Mouse (Mus musculus) intestine, embryonic 14.5 days (tissue): ENCODE measurements around the gene Zfp644. TPM values are rescaled to one million over a fixed set of nuclear protein-coding genes. Genes with fewer than 3 reads are reported as not detected.
A peak's percentile ranks its signal among the peaks of the same experiment; 100 is the strongest.

Source experiments
- ATAC-seq: fragments of 200-750 bp; cut with Nextera tagmentation; replicated peaks from 2 replicates; pipeline ENCODE4 v1.8.0; 2017; ENCODE audit warnings: low read depth, moderate number of reproducible peaks, moderate TSS enrichment, moderate library complexity; ENCODE audit not compliant: low FRiP score, low TSS enrichment
- DNase-seq: peaks from one replicate; pipeline ENCODE4 v3.0.0-alpha.2; 2018; ENCODE audit warnings: low spot score
- H3K27ac ChIP-seq: fragments of 300-500 bp; sonication (generic); 2 replicates; pipeline ENCODE4 v1.5.1; 2014; ENCODE audit warnings: low read depth, mild to moderate bottlenecking, control low read depth
- H3K27me3 ChIP-seq: fragments of 300-500 bp; sonication (generic); replicated peaks from 2 replicates; pipeline ENCODE4 v1.6.1; 2014; ENCODE audit warnings: low read length, control low read depth; ENCODE audit not compliant: control insufficient read depth, insufficient read depth
- H3K36me3 ChIP-seq: fragments of 300-500 bp; sonication (generic); 2 replicates; pipeline ENCODE4 v1.6.1; 2014; ENCODE audit warnings: low read length, control low read depth; ENCODE audit not compliant: control insufficient read depth, insufficient read depth
- H3K4me1 ChIP-seq: fragments of 300-500 bp; sonication (generic); replicated peaks from 2 replicates; pipeline ENCODE4 v1.6.1; 2014; ENCODE audit warnings: low read length, control low read depth, mixed read lengths; ENCODE audit not compliant: control insufficient read depth, insufficient read depth
- H3K4me2 ChIP-seq: fragments of 300-500 bp; sonication (generic); 2 replicates; pipeline ENCODE4 v1.6.1; 2014; ENCODE audit warnings: low read length
- H3K4me3 ChIP-seq: fragments of 300-500 bp; sonication (generic); 2 replicates; pipeline ENCODE4 v1.5.1; 2014; ENCODE audit warnings: low read depth, low read length, control low read depth, mixed read lengths
- H3K9ac ChIP-seq: fragments of 300-500 bp; sonication (generic); 2 replicates; pipeline ENCODE4 v1.6.1; 2014; ENCODE audit warnings: mild to moderate bottlenecking, low read length
- H3K9me3 ChIP-seq: fragments of 300-500 bp; sonication (generic); 2 replicates; pipeline ENCODE4 v1.6.1; 2016; ENCODE audit warnings: low read length, control low read depth; ENCODE audit not compliant: control insufficient read depth
- WGBS: fragments of 180-500 bp; shearing (Covaris S2); extraction: QIAGEN DNeasy Blood & Tissue Kit; methylation state at CpG from one replicate; pipeline ENCODE4 v1.1.7; 2014; 5-methylcytosine and 5-hydroxymethylcytosine counted together
- polyA plus RNA-seq: library from polyadenylated mRNA; unstranded; fragments of >200 nt; fragmentation: Nextera tagmentation; extraction: Ambion mirVana; gene quantifications from 2 replicates; pipeline ENCODE4 v1.2.1, GENCODE M21; 2014

Zfp644 gene
- polyA plus RNA-seq, 1 experiment from 2014 or later = 85.1 TPM

- no peak for DNase-seq
- Histone ChIP-seq H3K4me1 (no peaks in the 10 kb centered on the region), H3K9me3 (no peaks in the 10 kb centered on the region), H3K36me3 (peaks cover 10% of the 10 kb centered on the region; the same call in 1 of the 2 replicates), H3K27ac (no peak overlapping the region), H3K4me2 (no peak overlapping the region), H3K9ac (no peak overlapping the region), H3K4me3 (no peak overlapping the region), H3K27me3 (no peaks in the 10 kb centered on the region)
- WGBS = 85% methylated on average over 8 of the region's 8 CpGs
- ATAC-seq = no peak
Measured at GRCm38 (mm10) chr5:106599482-106599881, 97.6 kb downstream of the Zfp644 start.

DNA sequence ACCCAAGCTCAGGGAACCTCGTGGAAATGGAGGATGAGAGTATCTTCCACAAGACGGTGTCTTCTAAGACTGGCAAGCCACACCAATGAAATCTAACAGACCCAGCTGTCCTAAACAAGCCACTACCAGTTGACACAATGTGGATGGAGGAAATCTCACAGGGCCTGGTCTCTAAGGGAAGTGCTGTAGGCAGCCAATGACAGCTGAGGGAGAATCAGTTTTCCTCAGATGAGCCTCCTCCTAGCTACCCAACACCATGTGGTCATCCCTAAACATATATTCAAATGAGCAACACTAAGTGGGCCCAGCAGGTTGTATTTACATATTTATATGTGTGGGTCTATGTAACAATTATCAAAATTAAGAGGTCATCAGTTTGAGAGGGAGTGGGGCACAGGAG lies 99.6 kb downstream of the Zfp644 start:
- Histone ChIP-seq H3K9me3 (no peaks in the 10 kb centered on the region), H3K27ac (no peak overlapping the region), H3K4me2 (no peak overlapping the region), H3K27me3 (no peaks in the 10 kb centered on the region), H3K4me1 (no peaks in the 10 kb centered on the region), H3K4me3 (no peak overlapping the region), H3K36me3 (peaks cover 6% of the 10 kb centered on the region; the same call in 1 of the 2 replicates), H3K9ac (no peak overlapping the region)
- ATAC-seq = no peak
- no peak for DNase-seq
- WGBS = 88% methylated on average over 2 of the region's 2 CpGs

- peaks cover 3% of the 10 kb centered on the region; the same call in 1 of the 2 replicates for H3K9me3 ChIP-seq
- DNase-seq (no peak), ATAC-seq (no peak)
- H3K4me2 ChIP-seq = no peak overlapping the region
- H3K4me3 ChIP-seq = no peak overlapping the region
- no peak overlapping the region for H3K9ac ChIP-seq
- H3K27ac ChIP-seq = no peak overlapping the region
- H3K4me1 ChIP-seq = no peaks in the 10 kb centered on the region
- H3K27me3 ChIP-seq = no peaks in the 10 kb centered on the region
- H3K36me3 ChIP-seq = peaks cover 8% of the 10 kb centered on the region; the same call in 1 of the 2 replicates
Measured at GRCm38 (mm10) chr5:106594388-106594787, 102.7 kb downstream of the Zfp644 start.

GRCm38 (mm10) chr5:106590686-106591085 lies 106.4 kb downstream of the Zfp644 start:
- H3K4me2 ChIP-seq = no peak overlapping the region
- no peak overlapping the region for H3K9ac ChIP-seq
- no peak overlapping the region for H3K4me3 ChIP-seq
- H3K9me3 ChIP-seq = peaks cover 3% of the 10 kb centered on the region; the same call in 1 of the 2 replicates
- H3K27ac ChIP-seq = no peak overlapping the region
- ATAC-seq (no peak), DNase-seq (no peak)
- H3K36me3 ChIP-seq = 0 out of 2 replicates have a peak, but pooled peaks cover 7% of the 10 kb centered on the region
- 92% methylated on average over 5 of the region's 5 CpGs for WGBS
- no peaks in the 10 kb centered on the region for H3K4me1 ChIP-seq
- no peaks in the 10 kb centered on the region for H3K27me3 ChIP-seq

DNA sequence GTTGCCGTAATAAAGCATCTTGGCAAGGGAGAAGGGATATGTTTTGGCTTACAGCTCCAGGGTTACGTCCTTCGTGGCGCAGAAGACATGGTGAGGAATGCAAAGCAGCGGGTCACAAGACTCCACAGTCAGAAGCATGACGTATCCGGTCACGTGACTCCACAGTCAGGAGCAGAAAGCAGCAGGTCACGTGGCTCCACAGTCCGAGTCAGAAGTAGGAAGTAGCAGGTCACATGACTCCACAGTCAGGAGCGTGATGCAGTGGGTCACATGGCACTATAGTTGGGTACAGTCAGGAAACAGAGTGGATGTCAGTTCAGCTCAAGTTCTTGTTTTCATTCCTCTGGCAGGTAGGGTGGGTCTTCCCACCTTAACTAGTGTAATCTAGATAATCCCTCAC lies 107.4 kb downstream of the Zfp644 start:
- Histone ChIP-seq H3K9ac (no peak overlapping the region), H3K9me3 (peaks cover 3% of the 10 kb centered on the region; the same call in 1 of the 2 replicates), H3K36me3 (0 out of 2 replicates have a peak, but pooled peaks cover 4% of the 10 kb centered on the region), H3K4me3 (no peak overlapping the region), H3K4me1 (no peaks in the 10 kb centered on the region), H3K27me3 (no peaks in the 10 kb centered on the region), H3K4me2 (no peak overlapping the region), H3K27ac (no peak overlapping the region)
- ATAC-seq (no peak), DNase-seq (no peak)
- WGBS = 91% methylated on average over 11 of the region's 11 CpGs

DNA sequence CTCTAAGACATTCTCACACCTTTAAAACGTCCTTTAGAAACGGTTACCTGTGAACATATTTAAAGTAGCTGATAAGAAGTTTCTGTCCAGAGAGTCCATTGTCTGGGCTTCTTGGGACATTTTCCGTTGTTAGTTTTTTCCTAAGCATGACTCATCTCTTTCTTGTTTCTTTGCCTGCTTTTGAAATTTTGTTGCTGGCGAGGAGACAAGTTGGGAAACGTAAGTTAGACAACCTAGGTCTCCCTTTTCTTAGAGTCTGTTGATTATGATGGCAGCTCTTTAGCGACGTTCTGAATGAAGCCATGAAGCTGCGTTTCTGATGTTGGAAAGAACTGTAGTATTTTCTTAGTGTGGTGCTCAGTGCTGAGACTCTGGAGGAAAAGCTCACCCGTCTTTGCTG lies 108.1 kb downstream of the Zfp644 start:
- peaks cover 3% of the 10 kb centered on the region; the same call in 1 of the 2 replicates for H3K9me3 ChIP-seq
- ATAC-seq (no peak), DNase-seq (no peak)
- 91% methylated on average over 9 of the region's 9 CpGs for WGBS
- no peak overlapping the region for H3K9ac ChIP-seq
- no peaks in the 10 kb centered on the region for H3K27me3 ChIP-seq
- H3K4me2 ChIP-seq = no peak overlapping the region
- H3K4me1 ChIP-seq = no peaks in the 10 kb centered on the region
- no peak overlapping the region for H3K27ac ChIP-seq
- H3K4me3 ChIP-seq = no peak overlapping the region
- 0 out of 2 replicates have a peak, but pooled peaks cover 4% of the 10 kb centered on the region for H3K36me3 ChIP-seq

GRCm38 (mm10) chr5:106580943-106581342 lies 116.1 kb downstream of the Zfp644 start:
- H3K4me2 ChIP-seq = no peak overlapping the region
- no peaks in the 10 kb centered on the region for H3K36me3 ChIP-seq
- no peak overlapping the region for H3K4me3 ChIP-seq
- H3K27me3 ChIP-seq = no peaks in the 10 kb centered on the region
- no peak overlapping the region for H3K9ac ChIP-seq
- DNase-seq (no peak), ATAC-seq (no peak)
- H3K4me1 ChIP-seq = no peaks in the 10 kb centered on the region
- no peak overlapping the region for H3K27ac ChIP-seq
- no peaks in the 10 kb centered on the region for H3K9me3 ChIP-seq
- WGBS = 86% methylated on average over 7 of the region's 7 CpGs

DNA sequence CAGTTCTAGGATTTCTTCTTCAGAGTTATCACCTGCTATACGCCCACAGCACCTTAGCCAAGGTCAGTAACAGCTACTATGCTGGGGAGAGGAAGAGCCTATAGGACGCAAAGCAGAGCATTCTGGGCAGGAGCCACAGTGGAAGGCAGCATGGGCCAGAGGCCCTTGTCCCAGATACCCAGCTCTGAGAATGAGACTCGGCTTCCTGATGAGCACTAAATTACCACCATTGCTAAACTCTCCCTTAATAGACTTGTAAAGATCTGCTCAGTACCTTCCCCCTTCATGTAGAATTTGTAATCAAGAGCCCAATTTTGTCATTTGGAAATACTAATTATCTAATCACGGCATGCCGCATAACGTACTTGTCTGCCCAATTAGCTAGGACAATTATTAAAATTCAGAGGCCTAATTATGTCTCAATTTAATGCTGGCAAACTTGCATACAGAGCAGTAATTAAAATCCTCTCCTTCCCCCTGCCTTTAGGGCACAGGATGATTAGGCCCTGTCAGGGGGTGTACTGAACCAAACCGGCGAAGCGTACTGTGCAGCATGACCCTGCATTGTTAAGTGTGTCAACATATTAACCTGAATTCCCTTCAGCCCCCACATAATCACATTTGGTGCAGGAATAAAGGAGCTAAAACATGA lies 119.7 kb downstream of the Zfp644 start:
- no peak for ATAC-seq
- Histone ChIP-seq H3K27me3 (peaks cover 20% of the 10 kb centered on the region), H3K9me3 (no peaks in the 10 kb centered on the region), H3K27ac (no peak overlapping the region), H3K4me2 (no peak overlapping the region), H3K4me3 (no peak overlapping the region), H3K9ac (no peak overlapping the region), H3K36me3 (no peaks in the 10 kb centered on the region), H3K4me1 (no peaks in the 10 kb centered on the region)
- DNase-seq = no peak
- 79% methylated on average over 9 of the region's 9 CpGs for WGBS

GRCm38 (mm10) chr5:106575098-106575497 lies 122.0 kb downstream of the Zfp644 start:
- Histone ChIP-seq H3K4me1 (no peaks in the 10 kb centered on the region), H3K9me3 (no peaks in the 10 kb centered on the region), H3K36me3 (no peaks in the 10 kb centered on the region), H3K27ac (no peak overlapping the region), H3K27me3 (peaks cover 22% of the 10 kb centered on the region), H3K9ac (no peak overlapping the region), H3K4me3 (peak overlapping the region; percentile 56; the same call in 1 of the 2 replicates), H3K4me2 (peak overlapping the region; percentile 100)
- no peak for ATAC-seq
- DNase-seq = no peak
- WGBS = 27% methylated on average over 4 of the region's 4 CpGs
